Mouse (Mus musculus) right cerebral cortex, adult 2 months (tissue): ENCODE data around the gene Gpsm2.

ENCODE experiments used
- DNase-seq, 2 experiments: peaks; one replicate each; pipeline ENCODE4 v3.0.0; 2021 to 2022; ENCODE audit warnings: low spot score in 2 of 2

The Gpsm2 gene

GRCm38 (mm10) chr3:108722036-108722872, at the start of gene Gpsm2:
Gene Gpsm2, minus strand, starts transcription at chr3:108722309.
- peak; percentile 92 to 95 for DNase-seq

DNA sequence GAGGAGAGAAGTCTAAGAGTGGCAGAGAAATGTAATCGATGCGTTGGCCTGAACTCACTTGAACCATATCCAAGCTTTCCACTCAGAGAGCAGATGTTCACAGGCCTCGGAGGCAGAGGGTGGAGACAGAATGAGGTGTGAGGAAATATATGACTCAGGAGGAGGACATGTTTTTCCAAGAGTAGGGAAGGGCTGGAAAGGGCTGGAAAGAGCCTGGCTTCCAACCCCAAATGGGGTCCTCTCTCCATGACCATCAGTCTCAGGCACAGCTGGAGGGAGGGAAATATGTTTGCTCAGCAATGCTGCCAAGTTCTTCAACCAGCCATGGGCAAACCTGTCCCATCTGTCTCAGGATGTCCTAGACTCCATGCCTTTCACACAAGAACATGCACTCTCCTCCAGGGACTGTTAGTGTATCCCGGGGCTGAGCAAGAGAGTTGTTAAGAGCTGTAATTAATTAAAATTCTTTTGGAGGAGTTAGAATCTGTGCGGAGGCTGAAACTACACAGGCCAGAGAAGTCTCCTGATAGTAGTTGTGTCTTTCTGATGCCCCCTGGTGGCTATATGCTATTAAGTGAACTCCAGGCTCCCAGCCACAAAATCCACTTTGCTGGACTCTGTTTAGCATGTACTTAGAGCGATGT, 48.7 kb upstream of the Gpsm2 start:
- peak; percentile 73 to 76 for DNase-seq

GRCm38 (mm10) chr3:108769547-108769946, 47.4 kb upstream of the Gpsm2 start:
- DNase-seq: no peak

DNA sequence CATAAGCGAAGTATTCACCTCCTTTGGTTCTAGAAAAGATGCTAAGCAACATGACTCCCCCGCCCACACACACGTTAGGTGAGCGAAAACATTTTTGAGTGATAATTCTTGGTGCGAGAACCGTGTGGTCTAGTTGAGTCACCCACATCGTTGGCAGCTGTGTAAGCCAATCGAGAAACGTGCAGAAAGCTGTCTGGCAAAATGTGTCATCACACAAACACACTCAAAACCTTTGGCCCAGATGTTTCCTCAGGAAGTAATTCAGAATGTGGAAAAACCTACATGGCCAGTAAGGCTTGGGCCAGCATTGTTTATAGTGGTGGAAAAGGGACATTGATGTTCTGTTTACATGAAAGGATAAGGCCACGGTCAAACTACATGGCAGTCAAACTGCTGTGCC, 45.3 kb upstream of the Gpsm2 start:
- DNase-seq: peak in 1 of 2 experiments; percentile 43

GRCm38 (mm10) chr3:108766943-108767342, 44.8 kb upstream of the Gpsm2 start:
- no peak for DNase-seq

DNA sequence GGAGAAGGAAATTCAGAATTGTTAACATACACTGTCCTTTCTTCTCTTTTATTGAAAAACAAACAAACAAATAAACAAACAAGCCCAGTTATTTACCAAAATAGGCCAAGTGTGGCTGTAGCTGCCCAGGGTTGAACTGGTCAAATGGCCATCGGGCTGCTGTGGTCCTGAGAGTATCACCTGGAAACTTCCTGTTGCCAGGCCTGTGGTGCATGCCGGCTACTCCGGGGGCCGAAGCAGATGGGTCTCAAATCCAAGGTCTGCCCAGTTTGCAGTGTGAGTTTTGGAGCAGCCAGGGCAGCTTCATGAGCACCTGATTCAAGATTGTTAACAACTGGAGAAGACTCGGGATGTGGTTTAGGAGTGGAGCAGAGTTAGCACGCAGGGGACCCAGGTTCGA, 43.4 kb upstream of the Gpsm2 start:
- no peak for DNase-seq

- DNase-seq: no peak
These were observed 42.9 kb upstream of the Gpsm2 start for GRCm38 (mm10) chr3:108764976-108765375.

DNA sequence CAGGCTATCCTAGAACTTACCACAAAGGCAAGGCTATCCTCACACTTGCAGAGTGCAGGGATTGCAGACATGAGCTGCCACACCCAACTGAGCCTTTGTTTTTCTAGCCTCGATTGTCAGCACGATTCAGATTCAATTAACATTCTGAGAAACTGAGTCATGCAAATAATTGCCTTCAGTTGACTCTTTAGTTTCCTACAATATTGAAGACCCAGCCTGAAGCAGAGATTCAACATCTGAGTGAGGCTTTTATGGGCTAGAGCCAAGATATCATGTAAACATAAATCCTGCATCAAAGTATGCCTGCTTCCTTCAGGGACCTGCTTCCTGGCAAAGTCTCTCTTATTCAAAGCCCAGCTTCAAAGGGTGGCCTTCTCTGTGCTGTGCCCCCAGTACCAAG, 41.6 kb upstream of the Gpsm2 start:
- no peak for DNase-seq

GRCm38 (mm10) chr3:108762597-108763111, 40.5 kb upstream of the Gpsm2 start:
- peak; percentile 45 to 55 for DNase-seq

- DNase-seq: no peak
These were observed 37.7 kb upstream of the Gpsm2 start for GRCm38 (mm10) chr3:108759566-108760420.

GRCm38 (mm10) chr3:108757570-108757969, 35.5 kb upstream of the Gpsm2 start:
- no peak for DNase-seq

- DNase-seq: no peak
These were observed 34.0 kb upstream of the Gpsm2 start for GRCm38 (mm10) chr3:108756131-108756530.

- DNase-seq: no peak
These were observed 33.4 kb upstream of the Gpsm2 start for GRCm38 (mm10) chr3:108755542-108755941.

DNA sequence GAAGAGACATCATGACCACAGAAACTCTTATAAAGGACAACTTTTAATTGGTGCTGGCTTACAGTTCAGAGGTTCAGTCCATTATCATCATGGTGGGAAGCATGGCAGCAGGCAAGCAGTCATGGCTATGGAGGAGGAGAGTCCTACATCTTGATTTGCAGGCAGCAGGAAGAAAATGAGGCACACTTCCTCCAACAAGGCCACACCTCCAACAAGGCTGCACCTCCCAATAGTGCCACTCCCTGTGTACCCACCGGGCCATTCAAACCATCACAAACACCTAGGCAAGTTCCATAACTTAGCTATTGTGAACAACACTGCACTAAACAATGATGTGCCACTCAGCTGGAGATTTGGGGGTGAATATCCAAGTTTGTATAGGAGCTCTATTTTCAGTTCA, 32.4 kb upstream of the Gpsm2 start:
- no peak for DNase-seq

GRCm38 (mm10) chr3:108751691-108752090, 29.6 kb upstream of the Gpsm2 start:
- no peak for DNase-seq

- DNase-seq: no peak
These were observed 29.0 kb upstream of the Gpsm2 start for GRCm38 (mm10) chr3:108751061-108751460.

GRCm38 (mm10) chr3:108744060-108744459, 22.0 kb upstream of the Gpsm2 start:
- no peak for DNase-seq

- no peak for DNase-seq
These were observed 17.1 kb upstream of the Gpsm2 start, which contains the start of gene Aknad1 for GRCm38 (mm10) chr3:108739045-108739708. Gene Aknad1, plus strand, starts transcription at chr3:108739658.

DNA sequence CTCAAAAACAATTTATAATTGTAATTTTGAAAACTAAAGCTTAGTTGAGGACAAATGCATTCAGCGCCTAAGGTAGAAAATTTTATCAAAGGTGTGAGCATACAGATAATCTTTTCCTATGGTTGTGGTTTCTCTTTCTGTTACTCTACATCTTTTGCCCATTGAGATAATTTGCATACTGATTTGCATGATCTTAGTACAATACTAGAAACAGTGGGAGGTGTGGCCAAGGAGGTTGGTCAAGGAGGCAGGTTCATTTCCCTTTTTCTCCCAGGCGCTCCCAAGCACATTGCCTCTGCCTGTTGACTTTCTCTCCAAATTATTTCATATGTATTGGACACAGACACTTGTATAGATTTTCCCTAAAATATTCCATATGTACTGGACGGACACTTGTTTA, 15.7 kb upstream of the Gpsm2 start:
- no peak for DNase-seq

DNA sequence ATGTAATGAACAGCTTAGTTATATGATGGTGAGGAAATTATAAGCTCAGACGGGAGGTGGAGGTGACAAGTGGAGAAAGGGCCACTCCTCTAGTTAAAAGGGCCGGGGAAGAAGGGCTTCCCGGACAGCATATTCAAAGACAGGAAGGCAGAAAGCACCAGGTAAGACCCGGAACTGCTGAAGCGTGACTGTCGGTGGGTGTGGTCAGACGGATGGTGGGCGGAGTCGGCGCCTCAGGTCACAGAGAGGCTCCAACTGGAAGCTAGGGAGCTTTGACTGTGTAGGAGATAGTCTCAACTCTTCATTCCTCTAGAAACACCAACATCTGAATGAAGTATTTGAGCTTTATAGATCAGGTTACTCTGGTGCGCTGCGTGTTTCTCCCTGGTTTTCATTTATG, 8.2 kb upstream of the Gpsm2 start:
- no peak for DNase-seq

DNA sequence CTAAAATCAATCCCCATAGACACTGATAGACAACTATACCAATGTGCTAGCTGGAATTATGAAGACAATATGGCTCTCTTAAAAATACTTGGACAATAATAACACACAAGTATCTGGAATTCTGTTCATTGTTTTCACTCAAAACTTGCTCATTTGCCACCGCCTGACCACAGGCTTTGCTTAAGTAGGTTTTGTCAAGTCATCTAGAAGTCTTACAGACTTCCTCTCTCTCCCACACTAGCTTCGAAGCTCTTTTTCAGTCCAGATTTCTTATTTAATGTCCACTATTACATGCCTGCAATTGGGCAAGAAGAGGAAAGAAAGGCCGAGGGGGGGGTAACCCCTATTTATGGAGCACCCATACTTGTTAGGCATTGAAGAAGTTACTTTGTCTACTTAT, 5.7 kb upstream of the Gpsm2 start:
- DNase-seq: no peak
